Mouse (Mus musculus) limb, embryonic 12.5 days (tissue): ENCODE measurements around the gene Srp14. TPM values are rescaled to one million over a fixed set of nuclear protein-coding genes. Genes with fewer than 3 reads are reported as not detected.
A peak's percentile ranks its signal among the peaks of the same experiment; 100 is the strongest.

Source experiments
- ATAC-seq: fragments of 200-750 bp; cut with Nextera tagmentation; 2 replicates; pipeline ENCODE4 v1.8.0; 2017; ENCODE audit warnings: low read depth, moderate TSS enrichment; ENCODE audit not compliant: insufficient number of reproducible peaks, insufficient read depth, low FRiP score, low TSS enrichment
- H3K27ac ChIP-seq: fragments of 300-500 bp; sonication (generic); 2 replicates; pipeline ENCODE4 v1.5.1; 2016; ENCODE audit warnings: mild to moderate bottlenecking, moderate library complexity
- H3K27me3 ChIP-seq: fragments of 300-500 bp; sonication (generic); 2 replicates; pipeline ENCODE4 v1.6.1; 2016; ENCODE audit warnings: mild to moderate bottlenecking, moderate library complexity
- H3K36me3 ChIP-seq: fragments of 300-500 bp; sonication (generic); 2 replicates; pipeline ENCODE4 v1.6.1; 2016; ENCODE audit warnings: mild to moderate bottlenecking, moderate library complexity
- H3K4me1 ChIP-seq: fragments of 300-500 bp; sonication (generic); replicated peaks from 2 replicates; pipeline ENCODE4 v1.6.1; 2016
- H3K4me2 ChIP-seq: fragments of 300-500 bp; sonication (generic); 2 replicates; pipeline ENCODE4 v1.6.1; 2016; ENCODE audit warnings: mild to moderate bottlenecking, moderate library complexity
- H3K4me3 ChIP-seq: fragments of 300-500 bp; sonication (generic); replicated peaks from 2 replicates; pipeline ENCODE4 v1.5.1; 2016; ENCODE audit warnings: mild to moderate bottlenecking
- H3K9ac ChIP-seq: fragments of 300-500 bp; sonication (generic); replicated peaks from 2 replicates; pipeline ENCODE4 v1.6.1; 2016; ENCODE audit warnings: mild to moderate bottlenecking, moderate library complexity
- H3K9me3 ChIP-seq: fragments of 300-500 bp; sonication (generic); 2 replicates; pipeline ENCODE4 v1.6.1; 2016; ENCODE audit warnings: mild to moderate bottlenecking, moderate library complexity
- WGBS: fragments of 180-500 bp; shearing (Covaris S2); methylation state at CpG from one replicate; pipeline ENCODE4 v1.1.7; 2016; 5-methylcytosine and 5-hydroxymethylcytosine counted together
- polyA plus RNA-seq: library from polyadenylated mRNA; unstranded; fragments of >200 nt; fragmentation: Nextera tagmentation; extraction: Ambion mirVana; gene quantifications from 2 replicates; pipeline ENCODE4 v1.2.1, GENCODE M21; 2016

Srp14 gene
- polyA plus RNA-seq, 1 experiment from 2014 or later, result 223 TPM

GRCm38 (mm10) chr2:118461480-118462165 lies 17.9 kb downstream of the Srp14 start:
- Histone ChIP-seq H3K27ac (no peak overlapping the region), H3K4me3 (no peak overlapping the region), H3K9ac (no peak overlapping the region), H3K27me3 (no peaks in the 10 kb centered on the region), H3K4me2 (no peak overlapping the region), H3K36me3 (peaks cover 81% of the 10 kb centered on the region), H3K4me1 (peaks cover 8% of the 10 kb centered on the region), H3K9me3 (no peaks in the 10 kb centered on the region)
- no peak for ATAC-seq
- 59% methylated on average over 16 of the region's 16 CpGs for WGBS

- Histone ChIP-seq H3K9ac (no peak overlapping the region), H3K36me3 (peaks cover 60% of the 10 kb centered on the region), H3K9me3 (no peaks in the 10 kb centered on the region), H3K27me3 (no peaks in the 10 kb centered on the region), H3K4me2 (no peak overlapping the region), H3K4me3 (no peak overlapping the region), H3K4me1 (peaks cover 8% of the 10 kb centered on the region), H3K27ac (no peak overlapping the region)
- no peak for ATAC-seq
- 86% methylated on average over 13 of the region's 13 CpGs for WGBS
These were observed 21.8 kb downstream of the Srp14 start for GRCm38 (mm10) chr2:118457463-118458261.

GRCm38 (mm10) chr2:118457029-118457428 lies 22.5 kb downstream of the Srp14 start:
- Histone ChIP-seq H3K4me3 (no peak overlapping the region), H3K9ac (no peak overlapping the region), H3K4me1 (peaks cover 8% of the 10 kb centered on the region), H3K27me3 (no peaks in the 10 kb centered on the region), H3K36me3 (peaks cover 54% of the 10 kb centered on the region), H3K9me3 (no peaks in the 10 kb centered on the region), H3K27ac (no peak overlapping the region), H3K4me2 (no peak overlapping the region)
- WGBS, result 91% methylated on average over 3 of the region's 3 CpGs
- ATAC-seq, result no peak

GRCm38 (mm10) chr2:118451056-118451455 lies 28.5 kb downstream of the Srp14 start:
- Histone ChIP-seq H3K27ac (no peak overlapping the region), H3K4me2 (no peak overlapping the region), H3K9ac (no peak overlapping the region), H3K27me3 (no peaks in the 10 kb centered on the region), H3K9me3 (no peaks in the 10 kb centered on the region), H3K36me3 (peaks cover 43% of the 10 kb centered on the region), H3K4me1 (peaks cover 4% of the 10 kb centered on the region; the same call in 1 of the 2 replicates), H3K4me3 (no peak overlapping the region)
- 90% methylated on average over 6 of the region's 6 CpGs for WGBS
- ATAC-seq, result no peak

GRCm38 (mm10) chr2:118448181-118448580 lies 31.3 kb downstream of the Srp14 start:
- Histone ChIP-seq H3K4me1 (peaks cover 6% of the 10 kb centered on the region; the same call in 1 of the 2 replicates), H3K4me2 (no peak overlapping the region), H3K9me3 (no peaks in the 10 kb centered on the region), H3K36me3 (peaks cover 48% of the 10 kb centered on the region), H3K27ac (no peak overlapping the region), H3K4me3 (no peak overlapping the region), H3K9ac (no peak overlapping the region), H3K27me3 (no peaks in the 10 kb centered on the region)
- WGBS, result 88% methylated on average over 12 of the region's 12 CpGs
- ATAC-seq, result no peak

GRCm38 (mm10) chr2:118445696-118446674 lies 33.5 kb downstream of the Srp14 start:
- H3K27ac ChIP-seq, result peak overlapping the region; percentile 56
- H3K4me2 ChIP-seq, result no peak overlapping the region
- no peaks in the 10 kb centered on the region for H3K9me3 ChIP-seq
- H3K9ac ChIP-seq, result no peak overlapping the region
- no peak overlapping the region for H3K4me3 ChIP-seq
- peaks cover 58% of the 10 kb centered on the region for H3K36me3 ChIP-seq
- no peaks in the 10 kb centered on the region for H3K27me3 ChIP-seq
- peaks cover 6% of the 10 kb centered on the region; the same call in 1 of the 2 replicates for H3K4me1 ChIP-seq
- ATAC-seq, result no peak
- WGBS, result 52% methylated on average over 13 of the region's 13 CpGs

GRCm38 (mm10) chr2:118442723-118443122 lies 36.8 kb downstream of the Srp14 start:
- WGBS, result 93% methylated on average over 4 of the region's 4 CpGs
- Histone ChIP-seq H3K27ac (no peak overlapping the region), H3K36me3 (peaks cover 64% of the 10 kb centered on the region), H3K4me1 (peaks cover 6% of the 10 kb centered on the region; the same call in 1 of the 2 replicates), H3K4me2 (no peak overlapping the region), H3K4me3 (no peak overlapping the region), H3K9me3 (no peaks in the 10 kb centered on the region), H3K27me3 (no peaks in the 10 kb centered on the region), H3K9ac (no peak overlapping the region)
- no peak for ATAC-seq

GRCm38 (mm10) chr2:118442172-118442571 lies 37.3 kb downstream of the Srp14 start:
- Histone ChIP-seq H3K36me3 (peaks cover 69% of the 10 kb centered on the region), H3K9ac (no peak overlapping the region), H3K27me3 (no peaks in the 10 kb centered on the region), H3K4me2 (no peak overlapping the region), H3K4me1 (peaks cover 6% of the 10 kb centered on the region; the same call in 1 of the 2 replicates), H3K27ac (no peak overlapping the region), H3K4me3 (no peak overlapping the region), H3K9me3 (no peaks in the 10 kb centered on the region)
- ATAC-seq, result no peak
- WGBS, result 88% methylated on average over 5 of the region's 5 CpGs

- Histone ChIP-seq H3K4me2 (no peak overlapping the region), H3K27ac (no peak overlapping the region), H3K9me3 (peaks cover 5% of the 10 kb centered on the region; the same call in 1 of the 2 replicates), H3K4me3 (no peak overlapping the region), H3K27me3 (no peaks in the 10 kb centered on the region), H3K4me1 (no peaks in the 10 kb centered on the region), H3K9ac (no peak overlapping the region), H3K36me3 (peaks cover 87% of the 10 kb centered on the region)
- ATAC-seq, result no peak
- 68% methylated on average over 5 of the region's 5 CpGs for WGBS
These were observed 47.9 kb downstream of the Srp14 start for GRCm38 (mm10) chr2:118431589-118431988.

- no peak overlapping the region for H3K4me2 ChIP-seq
- H3K27ac ChIP-seq, result no peak overlapping the region
- no peak overlapping the region for H3K9ac ChIP-seq
- peaks cover 87% of the 10 kb centered on the region for H3K36me3 ChIP-seq
- 78% methylated on average over 16 of the region's 16 CpGs for WGBS
- no peaks in the 10 kb centered on the region for H3K27me3 ChIP-seq
- H3K4me3 ChIP-seq, result no peak overlapping the region
- H3K9me3 ChIP-seq, result no peaks in the 10 kb centered on the region
- no peaks in the 10 kb centered on the region for H3K4me1 ChIP-seq
- ATAC-seq, result no peak
These were observed 48.9 kb downstream of the Srp14 start for GRCm38 (mm10) chr2:118430630-118431029.

GRCm38 (mm10) chr2:118429297-118429696 lies 50.2 kb downstream of the Srp14 start:
- Histone ChIP-seq H3K36me3 (peaks cover 86% of the 10 kb centered on the region), H3K9me3 (no peaks in the 10 kb centered on the region), H3K27ac (no peak overlapping the region), H3K9ac (no peak overlapping the region), H3K27me3 (no peaks in the 10 kb centered on the region), H3K4me2 (no peak overlapping the region), H3K4me3 (no peak overlapping the region), H3K4me1 (no peaks in the 10 kb centered on the region)
- WGBS, result 81% methylated on average over 9 of the region's 9 CpGs
- no peak for ATAC-seq
